Mouse (Mus musculus): ENCODE measurements at regions not wholly inside any gene's neighbourhood (a gene's known extent, or its start where the extent isn't known, plus 50 kb on each side); places are given as distances from the start of the nearest gene placed in this dataset.
A peak's percentile ranks its signal among the peaks of the same experiment; 100 is the strongest.

- TF ChIP-seq CTCF (IDR thresholded peaks at IDR 0.05; ENCODE audit: control insufficient read depth, insufficient read depth, insufficient replicate concordance, low read depth, low read length) (no peak), POLR2A (IDR thresholded peaks at IDR 0.05; ENCODE audit: control insufficient read depth, low read depth, low read length) (no peak)
- no peaks in the 10 kb centered on the region for H3K4me1 ChIP-seq (ENCODE audit: control insufficient read depth, insufficient read depth, low read length)
- H3K4me3 ChIP-seq (ENCODE audit: control insufficient read depth, low read depth, low read length), result no peak overlapping the region
- no peak overlapping the region for H3K27ac ChIP-seq (ENCODE audit: control insufficient read depth, insufficient read depth, low read depth, low read length)
- H3K36me3 ChIP-seq (ENCODE audit: control insufficient read depth, insufficient read depth, low read length), result no peaks in the 10 kb centered on the region
- no peaks in the 10 kb centered on the region for H3K27me3 ChIP-seq (ENCODE audit: control insufficient read depth, insufficient read depth, low read length)
These were observed 329.4 kb downstream of the Hlx start for GRCm38 (mm10) chr1:184402985-184403384.

DNA sequence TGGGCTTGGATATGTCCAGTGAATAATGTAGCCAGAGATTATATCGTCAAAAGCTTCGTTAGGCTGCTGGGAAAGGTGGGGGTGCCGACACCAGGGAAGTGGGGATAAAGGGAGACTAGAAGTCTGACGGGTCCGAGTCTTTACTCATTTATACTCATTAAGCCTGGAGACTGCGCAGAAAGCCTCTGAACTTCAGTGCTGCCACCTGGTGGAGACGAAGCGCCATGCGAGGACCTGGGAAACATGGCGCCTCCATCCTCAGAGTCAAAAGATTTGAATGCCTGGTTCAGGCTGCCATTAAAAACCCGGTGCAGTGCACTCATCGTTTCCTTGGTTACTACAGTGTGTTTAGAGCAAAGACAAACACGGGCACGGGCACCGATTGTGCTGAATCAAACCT is 337.2 kb downstream of the Hlx start:
- Histone ChIP-seq H3K36me3 (ENCODE audit: control insufficient read depth, insufficient read depth, low read length) (no peaks in the 10 kb centered on the region), H3K4me3 (ENCODE audit: control insufficient read depth, low read depth, low read length) (peak overlapping the region; percentile 30), H3K4me1 (ENCODE audit: control insufficient read depth, insufficient read depth, low read length) (peaks cover 5% of the 10 kb centered on the region; the same call in 1 of the 2 replicates), H3K27me3 (ENCODE audit: control insufficient read depth, insufficient read depth, low read length) (no peaks in the 10 kb centered on the region), H3K27ac (ENCODE audit: control insufficient read depth, insufficient read depth, low read depth, low read length) (no peak overlapping the region)
- TF ChIP-seq CTCF (IDR thresholded peaks at IDR 0.05; ENCODE audit: control insufficient read depth, insufficient read depth, insufficient replicate concordance, low read depth, low read length) (peak; percentile 90), POLR2A (IDR thresholded peaks at IDR 0.05; ENCODE audit: control insufficient read depth, low read depth, low read length) (no peak)

DNA sequence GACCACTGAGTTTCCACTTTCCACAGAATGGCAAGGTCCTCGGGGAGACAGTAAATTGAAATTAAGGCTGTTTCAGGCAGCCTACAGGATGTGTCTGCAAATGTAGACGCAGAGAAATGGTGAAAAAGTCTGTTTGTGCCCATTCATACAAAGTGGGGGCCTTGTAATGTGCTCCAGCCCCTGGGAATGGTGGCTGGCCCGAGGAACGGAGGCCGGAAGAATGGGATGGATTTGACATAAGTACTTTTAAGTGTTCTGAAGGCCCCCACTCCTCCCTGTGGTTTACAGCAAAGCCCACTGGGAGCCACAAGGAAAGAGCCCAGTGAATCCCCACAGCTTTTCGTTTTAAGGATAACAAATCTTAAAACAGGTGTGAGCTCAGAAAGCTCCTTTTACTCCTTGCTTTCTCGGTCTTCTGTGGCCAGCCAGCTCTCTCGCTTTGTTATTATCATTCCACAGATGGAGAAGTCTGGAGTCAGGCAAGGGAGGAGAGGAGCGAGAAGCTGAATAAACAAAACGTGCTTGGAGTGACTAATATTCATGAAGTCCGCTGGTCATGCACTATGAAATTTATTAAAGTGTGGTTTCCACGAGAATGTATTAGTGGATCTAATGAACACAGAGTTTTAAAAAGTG is 337.7 kb downstream of the Hlx start:
- H3K36me3 ChIP-seq (ENCODE audit: control insufficient read depth, insufficient read depth, low read length), result no peaks in the 10 kb centered on the region
- peaks cover 5% of the 10 kb centered on the region; the same call in 1 of the 2 replicates for H3K4me1 ChIP-seq (ENCODE audit: control insufficient read depth, insufficient read depth, low read length)
- H3K27me3 ChIP-seq (ENCODE audit: control insufficient read depth, insufficient read depth, low read length), result no peaks in the 10 kb centered on the region
- peak overlapping the region; percentile 30; the same call in 1 of the 2 replicates for H3K4me3 ChIP-seq (ENCODE audit: control insufficient read depth, low read depth, low read length)
- TF ChIP-seq POLR2A (IDR thresholded peaks at IDR 0.05; ENCODE audit: control insufficient read depth, low read depth, low read length) (no peak), CTCF (IDR thresholded peaks at IDR 0.05; ENCODE audit: control insufficient read depth, insufficient read depth, insufficient replicate concordance, low read depth, low read length) (no peak)
- no peak overlapping the region for H3K27ac ChIP-seq (ENCODE audit: control insufficient read depth, insufficient read depth, low read depth, low read length)

GRCm38 (mm10) chr1:184384088-184384823 is 348.2 kb downstream of the Hlx start:
- no peaks in the 10 kb centered on the region for H3K36me3 ChIP-seq (ENCODE audit: control insufficient read depth, insufficient read depth, low read length)
- no peaks in the 10 kb centered on the region for H3K27me3 ChIP-seq (ENCODE audit: control insufficient read depth, insufficient read depth, low read length)
- H3K4me3 ChIP-seq (ENCODE audit: control insufficient read depth, low read depth, low read length), result no peak overlapping the region
- H3K27ac ChIP-seq (ENCODE audit: control insufficient read depth, insufficient read depth, low read depth, low read length), result no peak overlapping the region
- H3K4me1 ChIP-seq (ENCODE audit: control insufficient read depth, insufficient read depth, low read length), result no peaks in the 10 kb centered on the region
- no peak for TF ChIP-seq CTCF (IDR thresholded peaks at IDR 0.05; ENCODE audit: control insufficient read depth, insufficient read depth, insufficient replicate concordance, low read depth, low read length)
- TF ChIP-seq POLR2A (IDR thresholded peaks at IDR 0.05; ENCODE audit: control insufficient read depth, low read depth, low read length), result no peak

- TF ChIP-seq CTCF (IDR thresholded peaks at IDR 0.05; ENCODE audit: control insufficient read depth, insufficient read depth, insufficient replicate concordance, low read depth, low read length) (no peak), POLR2A (IDR thresholded peaks at IDR 0.05; ENCODE audit: control insufficient read depth, low read depth, low read length) (no peak)
- Histone ChIP-seq H3K4me3 (ENCODE audit: control insufficient read depth, low read depth, low read length) (no peak overlapping the region), H3K27ac (ENCODE audit: control insufficient read depth, insufficient read depth, low read depth, low read length) (no peak overlapping the region), H3K27me3 (ENCODE audit: control insufficient read depth, insufficient read depth, low read length) (no peaks in the 10 kb centered on the region), H3K4me1 (ENCODE audit: control insufficient read depth, insufficient read depth, low read length) (no peaks in the 10 kb centered on the region), H3K36me3 (ENCODE audit: control insufficient read depth, insufficient read depth, low read length) (no peaks in the 10 kb centered on the region)
These were observed 344.6 kb upstream of the 1700056E22Rik start for GRCm38 (mm10) chr1:184378665-184379064.

DNA sequence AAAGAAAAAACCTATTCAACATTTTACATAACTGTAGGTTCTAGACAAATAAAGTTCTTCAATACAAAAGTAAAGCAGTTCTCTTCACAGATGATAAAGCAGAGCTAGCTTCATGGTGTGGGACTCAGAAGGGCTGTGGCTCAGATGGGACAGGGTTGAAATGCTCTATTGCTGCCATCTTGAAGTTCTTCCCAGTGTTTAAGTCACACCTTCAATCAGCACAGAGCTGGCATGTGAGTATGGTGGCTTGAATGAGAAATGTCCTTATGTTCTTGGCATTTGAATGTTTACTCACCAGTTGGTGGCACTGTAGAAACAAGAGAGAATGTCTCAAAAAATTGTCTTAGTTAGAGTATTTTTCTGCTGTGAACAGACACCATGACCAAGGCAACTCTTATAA is 330.9 kb upstream of the 1700056E22Rik start:
- H3K27ac ChIP-seq (ENCODE audit: control insufficient read depth, insufficient read depth, low read depth, low read length), result no peak overlapping the region
- no peaks in the 10 kb centered on the region for H3K4me1 ChIP-seq (ENCODE audit: control insufficient read depth, insufficient read depth, low read length)
- no peak overlapping the region for H3K4me3 ChIP-seq (ENCODE audit: control insufficient read depth, low read depth, low read length)
- H3K27me3 ChIP-seq (ENCODE audit: control insufficient read depth, insufficient read depth, low read length), result no peaks in the 10 kb centered on the region
- TF ChIP-seq CTCF (IDR thresholded peaks at IDR 0.05; ENCODE audit: control insufficient read depth, insufficient read depth, insufficient replicate concordance, low read depth, low read length) (no peak), POLR2A (IDR thresholded peaks at IDR 0.05; ENCODE audit: control insufficient read depth, low read depth, low read length) (no peak)
- no peaks in the 10 kb centered on the region for H3K36me3 ChIP-seq (ENCODE audit: control insufficient read depth, insufficient read depth, low read length)

- TF ChIP-seq POLR2A (IDR thresholded peaks at IDR 0.05; ENCODE audit: control insufficient read depth, low read depth, low read length) (no peak), CTCF (IDR thresholded peaks at IDR 0.05; ENCODE audit: control insufficient read depth, insufficient read depth, insufficient replicate concordance, low read depth, low read length) (no peak)
- Histone ChIP-seq H3K36me3 (ENCODE audit: control insufficient read depth, insufficient read depth, low read length) (no peaks in the 10 kb centered on the region), H3K27ac (ENCODE audit: control insufficient read depth, insufficient read depth, low read depth, low read length) (no peak overlapping the region)
These were observed 324.1 kb upstream of the 1700056E22Rik start for GRCm38 (mm10) chr1:184358226-184358568.

More at GRCm38 (mm10) chr1:184358226-184358568, 324.1 kb upstream of the 1700056E22Rik start:
- Histone ChIP-seq H3K27me3 (ENCODE audit: control insufficient read depth, insufficient read depth, low read length) (no peaks in the 10 kb centered on the region), H3K4me1 (ENCODE audit: control insufficient read depth, insufficient read depth, low read length) (no peaks in the 10 kb centered on the region), H3K4me3 (ENCODE audit: control insufficient read depth, low read depth, low read length) (no peak overlapping the region)
